Mouse (Mus musculus): ENCODE results near the gene Kcnk7.

Gene Kcnk7

DNA sequence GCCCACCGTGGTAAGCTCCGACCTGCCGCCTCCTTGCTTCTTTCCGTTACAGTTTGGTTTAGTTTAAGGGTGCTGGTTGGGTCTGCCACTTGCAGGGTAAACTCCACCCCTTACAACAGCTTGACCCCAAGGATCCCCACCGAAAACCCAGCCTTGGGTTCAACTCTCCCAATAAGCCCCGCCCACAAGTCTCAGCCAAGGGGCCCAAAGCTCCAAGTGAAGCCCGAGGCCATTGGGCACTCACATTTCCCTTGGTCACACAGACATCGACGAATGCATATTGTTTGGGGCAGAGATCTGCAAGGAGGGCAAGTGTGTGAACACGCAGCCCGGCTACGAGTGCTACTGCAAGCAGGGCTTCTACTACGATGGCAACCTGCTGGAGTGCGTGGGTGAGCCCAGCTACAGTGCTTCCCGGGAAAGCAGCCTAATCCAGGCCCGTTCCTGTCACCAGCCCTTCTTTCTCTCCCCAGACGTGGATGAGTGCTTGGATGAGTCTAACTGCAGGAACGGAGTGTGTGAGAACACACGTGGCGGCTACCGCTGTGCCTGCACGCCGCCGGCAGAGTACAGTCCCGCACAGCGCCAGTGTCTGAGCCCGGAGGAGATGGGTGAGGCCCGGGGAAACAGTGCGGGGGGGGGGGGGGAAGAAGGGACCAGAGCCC lies 52.3 kb downstream of the Kcnk7 start:
- DNase-seq (ENCODE audit: low read depth, low spot score): no peak
